Mouse (Mus musculus) lung, adult 2 months (tissue): ENCODE measurements around the gene Ano4.

ENCODE experiments used
- CTCF ChIP-seq: fragments of 200-500 bp; IDR thresholded peaks from 2 replicates; pipeline ENCODE4 v1.5.1; 2011; ENCODE audit warnings: mild to moderate bottlenecking, low read length, control low read depth; ENCODE audit not compliant: insufficient read depth
- POLR2A ChIP-seq: fragments of 200-500 bp; IDR thresholded peaks from 2 replicates; pipeline ENCODE4 v1.6.1; 2011; ENCODE audit warnings: low read depth, mild to moderate bottlenecking, control low read depth, low read length, borderline replicate concordance; ENCODE audit errors: extremely low read depth

- TF ChIP-seq CTCF (no peak), POLR2A (no peak)
Measured at GRCm38 (mm10) chr10:89254765-89255164, 89.8 kb downstream of the Ano4 start.
